Mouse (Mus musculus): ENCODE measurements at regions not wholly inside any gene's neighbourhood (a gene's known extent, or its start where the extent isn't known, plus 50 kb on each side); places are given as distances from the start of the nearest gene placed in this dataset.

DNA sequence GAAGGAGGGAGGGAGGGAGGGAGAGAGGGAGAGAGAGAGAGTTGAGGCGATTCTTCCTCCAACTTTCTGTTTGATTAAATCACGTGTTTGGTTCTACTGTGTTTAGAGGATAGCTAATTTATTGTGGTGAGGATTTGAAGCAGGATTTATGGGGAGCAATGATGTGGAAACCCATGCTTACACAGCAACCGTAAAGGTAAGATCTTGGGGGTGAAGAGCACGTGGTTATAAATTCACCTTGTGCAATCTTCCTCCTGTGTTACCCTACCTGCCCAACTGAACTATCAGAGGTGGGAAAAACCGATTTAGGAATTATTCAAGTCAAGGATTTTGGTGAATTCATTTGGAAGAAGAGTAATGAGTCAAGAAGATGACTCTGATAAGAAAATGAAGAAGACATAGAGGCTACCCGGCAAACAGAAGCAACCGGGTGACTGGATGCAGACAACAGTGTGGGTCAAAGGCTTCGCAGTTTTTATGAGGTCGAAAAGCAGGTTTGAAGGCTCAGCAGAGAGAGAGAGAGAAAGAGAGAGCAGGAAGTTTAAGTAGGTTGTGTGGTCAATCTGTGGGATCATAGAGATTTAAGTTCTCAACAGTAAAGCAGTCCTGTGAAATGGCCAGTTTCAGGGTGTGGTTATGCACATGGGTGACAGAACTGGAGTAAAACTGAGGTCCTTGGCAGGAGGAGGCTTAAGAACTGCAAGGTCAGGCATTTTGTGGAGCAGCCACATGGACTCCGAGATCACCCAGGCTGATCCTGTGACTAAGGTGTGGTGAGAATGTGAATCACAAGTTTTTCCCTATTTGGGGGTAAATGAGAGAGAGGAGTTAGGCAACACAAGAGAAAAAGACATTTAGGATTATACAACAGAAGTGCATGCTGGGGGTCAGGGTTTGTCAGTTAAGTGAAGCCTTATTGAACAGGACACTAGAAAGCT lies 178.6 kb downstream of the Phlda1 start:
- no peak for DNase-seq (ENCODE audit: low read depth, low spot score)
- H3K27me3 ChIP-seq (ENCODE audit: control insufficient read depth, insufficient read depth, low read length, poor library complexity, severe bottlenecking), result no peaks in the 10 kb centered on the region

DNA sequence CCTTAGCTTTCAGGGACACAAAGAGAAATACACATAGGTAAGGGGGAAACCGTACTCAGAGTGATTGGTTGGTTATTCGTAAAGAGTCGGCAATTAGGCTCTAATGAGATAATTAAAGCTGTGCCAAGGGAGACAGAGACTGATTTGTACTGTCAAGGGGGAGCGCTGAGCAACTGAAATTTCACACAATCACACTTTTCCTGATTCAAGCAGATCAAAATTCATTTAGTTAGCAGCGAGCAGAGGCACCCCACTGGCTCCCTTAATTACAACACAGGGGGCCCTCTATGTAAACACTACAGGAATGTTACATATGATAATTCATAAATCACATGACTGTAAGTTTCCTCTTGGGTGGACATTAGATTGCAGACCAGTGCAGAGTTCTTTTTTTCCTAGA lies 180.5 kb downstream of the Phlda1 start:
- DNase-seq (ENCODE audit: low read depth, low spot score), result no peak
- Histone ChIP-seq H3K27me3 (ENCODE audit: control insufficient read depth, insufficient read depth, low read length, poor library complexity, severe bottlenecking) (no peaks in the 10 kb centered on the region), H3K36me3 (ENCODE audit: control insufficient read depth, insufficient read depth, low read length, poor library complexity, severe bottlenecking) (no peaks in the 10 kb centered on the region)

More for the DNA sequence above, 178.6 kb downstream of the Phlda1 start:
- H3K36me3 ChIP-seq (ENCODE audit: control insufficient read depth, insufficient read depth, low read length, poor library complexity, severe bottlenecking), result no peaks in the 10 kb centered on the region

DNA sequence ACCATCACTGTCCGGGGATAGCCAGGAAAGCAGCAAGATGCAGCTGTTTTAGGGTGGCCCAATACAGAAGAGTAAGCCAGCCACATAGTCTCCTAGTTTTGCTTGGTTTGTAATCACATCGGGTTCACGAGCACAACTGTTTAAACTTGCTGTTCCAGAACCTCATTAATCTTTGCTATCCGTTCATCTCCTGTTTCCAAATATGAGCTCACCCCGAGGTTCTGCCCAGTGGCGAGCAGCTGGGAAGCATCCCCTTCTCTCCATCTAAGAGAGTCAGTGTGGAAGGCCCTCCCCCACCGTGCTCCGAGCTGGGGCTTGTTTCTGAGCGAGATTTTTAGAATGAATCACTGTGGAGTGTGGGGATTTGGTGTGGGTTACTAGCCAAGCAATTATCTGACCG lies 183.5 kb downstream of the Phlda1 start:
- no peak for DNase-seq (ENCODE audit: low read depth, low spot score)
- H3K27me3 ChIP-seq (ENCODE audit: control insufficient read depth, insufficient read depth, low read length, poor library complexity, severe bottlenecking), result no peaks in the 10 kb centered on the region
- no peaks in the 10 kb centered on the region for H3K36me3 ChIP-seq (ENCODE audit: control insufficient read depth, insufficient read depth, low read length, poor library complexity, severe bottlenecking)

DNA sequence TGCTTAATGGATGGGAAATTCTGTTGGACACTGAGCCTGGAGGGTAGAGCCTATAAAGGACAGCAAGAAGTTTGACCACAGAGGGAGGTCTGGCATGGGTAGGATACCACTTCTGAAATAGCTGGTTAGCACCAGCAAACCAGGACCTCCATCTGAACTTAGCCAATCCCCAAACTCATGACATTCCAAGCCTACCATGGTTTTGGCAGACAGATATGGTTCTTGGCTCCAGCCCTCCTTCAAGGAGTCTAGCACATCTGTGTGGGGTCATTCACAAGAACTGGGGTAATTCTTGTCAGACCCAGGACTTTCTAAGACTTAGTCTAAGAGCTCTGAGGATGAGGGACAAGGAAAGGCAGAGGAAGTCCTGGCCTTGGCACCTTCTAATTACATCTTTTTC lies 187.7 kb downstream of the Phlda1 start:
- H3K36me3 ChIP-seq (ENCODE audit: control insufficient read depth, insufficient read depth, low read length, poor library complexity, severe bottlenecking), result no peaks in the 10 kb centered on the region
- DNase-seq (ENCODE audit: low read depth, low spot score), result no peak
- H3K27me3 ChIP-seq (ENCODE audit: control insufficient read depth, insufficient read depth, low read length, poor library complexity, severe bottlenecking), result no peaks in the 10 kb centered on the region

DNA sequence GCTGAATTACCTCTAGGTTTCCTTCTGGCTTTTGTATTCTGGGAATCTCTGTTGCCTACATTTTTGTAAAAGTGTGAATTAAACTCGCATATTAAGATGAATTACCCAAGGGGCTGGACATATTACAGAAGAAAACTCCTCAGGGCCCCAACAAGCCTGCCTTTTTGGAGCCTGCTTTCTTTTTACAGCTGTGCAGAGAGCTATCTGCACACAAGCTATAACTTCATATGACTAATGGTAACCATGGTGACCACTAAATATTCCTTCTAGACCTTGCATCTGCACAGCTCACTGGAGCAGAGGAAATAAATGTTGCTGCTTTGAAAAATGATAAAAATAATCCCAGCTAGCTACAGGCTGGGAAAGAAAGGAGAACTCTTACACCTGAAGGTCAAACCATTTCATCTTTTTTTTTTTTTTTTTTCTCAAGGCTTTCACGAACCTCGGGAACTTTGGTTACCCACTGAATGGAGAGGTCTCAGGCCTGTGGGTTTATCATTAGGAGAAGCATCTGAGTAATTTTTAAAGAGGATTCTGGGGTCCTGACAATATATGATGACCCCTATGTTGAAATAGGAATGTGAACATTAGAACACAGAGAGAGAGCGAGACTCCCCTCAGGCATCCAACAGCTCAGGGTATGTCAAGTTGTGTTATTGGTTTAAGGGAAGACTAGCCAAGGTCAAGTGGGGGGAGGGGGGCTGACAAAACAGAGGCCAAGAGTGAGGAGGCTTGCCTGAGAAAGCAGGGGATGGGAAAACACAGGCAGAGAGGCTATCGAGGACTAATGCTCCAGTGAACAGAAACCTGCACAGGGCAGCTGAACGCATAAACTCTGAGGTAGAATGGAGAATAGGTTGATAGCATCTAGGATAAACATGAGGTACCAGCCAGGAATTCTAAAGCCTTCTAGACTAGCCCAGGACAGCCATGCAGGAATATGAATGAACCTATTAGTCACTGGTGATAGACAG lies 188.4 kb downstream of the Phlda1 start:
- Histone ChIP-seq H3K27me3 (ENCODE audit: control insufficient read depth, insufficient read depth, low read length, poor library complexity, severe bottlenecking) (no peaks in the 10 kb centered on the region), H3K36me3 (ENCODE audit: control insufficient read depth, insufficient read depth, low read length, poor library complexity, severe bottlenecking) (no peaks in the 10 kb centered on the region)
- no peak for DNase-seq (ENCODE audit: low read depth, low spot score)

DNA sequence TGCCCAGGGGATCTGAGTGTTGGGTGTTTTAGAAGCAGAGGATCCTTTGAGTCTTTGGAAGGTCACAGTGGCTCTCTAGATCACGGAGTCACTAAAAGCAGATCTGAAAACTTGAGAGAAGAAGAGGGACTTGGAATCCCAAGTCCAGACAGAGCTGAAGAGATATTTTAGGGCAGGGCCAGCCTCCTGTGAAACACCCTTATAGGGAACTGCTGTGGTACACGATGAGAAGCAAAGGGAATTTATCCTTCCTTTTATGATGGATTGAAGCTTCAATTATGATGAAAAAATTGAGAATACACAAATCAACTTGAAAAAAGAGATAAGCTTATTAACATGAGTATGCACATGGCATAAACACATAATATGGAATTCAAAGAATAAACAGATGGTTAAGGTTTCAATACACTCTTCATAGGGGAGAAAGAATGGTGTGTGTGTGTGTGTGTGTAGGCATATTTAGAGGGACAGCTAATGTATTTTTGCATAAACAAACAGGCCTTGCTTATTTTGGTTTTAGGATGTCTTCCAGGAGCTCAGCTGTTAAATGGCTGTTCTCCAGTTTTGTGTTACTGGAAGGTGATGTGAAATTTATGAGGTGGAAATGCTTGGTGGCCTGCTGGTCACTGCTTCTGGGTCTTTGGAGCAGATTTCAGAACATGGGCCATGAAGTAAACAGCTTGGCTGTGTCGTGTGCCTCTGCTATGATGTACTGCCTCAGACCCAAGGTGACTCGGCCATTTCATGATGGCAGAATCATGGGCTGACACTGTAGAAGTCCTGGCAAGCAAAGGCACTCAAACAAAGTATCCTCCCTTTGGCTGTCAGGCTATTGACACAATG lies 190.1 kb downstream of the Phlda1 start:
- DNase-seq (ENCODE audit: low read depth, low spot score), result no peak
- no peaks in the 10 kb centered on the region for H3K27me3 ChIP-seq (ENCODE audit: control insufficient read depth, insufficient read depth, low read length, poor library complexity, severe bottlenecking)

DNA sequence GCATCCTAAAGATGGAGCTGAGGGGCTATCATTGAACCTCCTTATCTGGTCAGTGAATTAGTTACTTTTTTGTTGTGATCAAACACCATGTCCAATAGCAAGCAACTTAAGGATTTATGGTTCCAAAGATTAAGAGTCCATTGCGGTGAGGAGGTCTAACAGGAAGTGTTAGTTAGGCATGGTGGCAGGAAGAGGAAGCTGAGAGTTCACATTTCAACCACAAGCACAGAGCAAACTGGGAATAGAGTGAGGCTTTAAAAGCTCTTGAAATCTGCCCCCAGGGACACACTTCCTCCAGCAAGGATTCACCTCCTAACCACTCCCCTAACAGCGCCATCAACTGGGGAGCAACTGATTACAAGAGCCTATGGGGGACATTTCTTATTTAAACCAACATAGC lies 190.9 kb downstream of the Phlda1 start:
- Histone ChIP-seq H3K36me3 (ENCODE audit: control insufficient read depth, insufficient read depth, low read length, poor library complexity, severe bottlenecking) (no peaks in the 10 kb centered on the region), H3K27me3 (ENCODE audit: control insufficient read depth, insufficient read depth, low read length, poor library complexity, severe bottlenecking) (no peaks in the 10 kb centered on the region)
- DNase-seq (ENCODE audit: low read depth, low spot score), result no peak

More for the DNA sequence above, 190.1 kb downstream of the Phlda1 start:
- no peaks in the 10 kb centered on the region for H3K36me3 ChIP-seq (ENCODE audit: control insufficient read depth, insufficient read depth, low read length, poor library complexity, severe bottlenecking)

DNA sequence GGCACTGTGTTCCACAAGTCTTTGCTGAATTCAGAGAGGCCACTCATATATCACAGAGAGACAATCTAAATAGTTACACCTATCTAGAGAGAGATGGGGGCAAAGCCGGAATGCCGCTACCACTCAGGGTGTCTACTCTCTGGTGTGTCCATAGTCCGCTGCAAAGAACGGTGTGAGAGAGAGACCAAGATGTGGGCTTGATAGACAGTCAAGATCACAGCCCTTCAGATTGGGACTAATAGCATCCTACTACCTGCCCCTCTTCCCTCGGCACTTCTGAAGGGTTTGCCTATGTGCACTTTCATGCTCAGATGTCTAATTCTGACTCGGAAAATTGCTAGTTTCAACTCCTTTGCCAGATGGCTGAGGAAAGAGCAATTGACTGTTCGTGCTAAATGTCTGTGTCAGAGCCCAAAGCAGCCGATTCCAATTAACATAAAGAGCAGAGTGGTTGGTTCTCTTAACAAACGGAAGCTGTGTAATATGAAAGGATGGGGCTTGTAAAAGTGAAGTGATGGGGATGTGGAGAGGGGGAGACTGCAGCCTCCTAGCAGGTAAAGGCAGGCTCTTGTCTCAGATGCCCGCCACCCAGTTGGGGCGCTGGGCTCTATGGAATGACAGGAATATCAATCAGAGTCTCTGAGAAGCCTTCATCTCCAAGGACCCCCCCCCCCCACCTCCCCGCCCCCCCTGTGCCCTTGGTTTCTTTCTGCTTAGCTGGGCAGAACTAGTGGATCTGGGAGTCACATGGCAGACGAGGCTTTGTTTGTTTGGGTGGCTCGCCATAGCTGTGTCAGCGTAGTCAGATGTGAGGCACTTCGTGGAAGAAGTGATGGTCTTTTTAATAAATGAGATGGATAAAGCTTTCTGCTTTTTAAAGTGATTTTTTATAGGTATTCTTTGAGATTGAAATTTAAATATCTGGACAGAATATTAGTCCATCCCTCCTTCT lies 193.7 kb downstream of the Phlda1 start:
- H3K36me3 ChIP-seq (ENCODE audit: control insufficient read depth, insufficient read depth, low read length, poor library complexity, severe bottlenecking), result no peaks in the 10 kb centered on the region
- no peak for DNase-seq (ENCODE audit: low read depth, low spot score)

DNA sequence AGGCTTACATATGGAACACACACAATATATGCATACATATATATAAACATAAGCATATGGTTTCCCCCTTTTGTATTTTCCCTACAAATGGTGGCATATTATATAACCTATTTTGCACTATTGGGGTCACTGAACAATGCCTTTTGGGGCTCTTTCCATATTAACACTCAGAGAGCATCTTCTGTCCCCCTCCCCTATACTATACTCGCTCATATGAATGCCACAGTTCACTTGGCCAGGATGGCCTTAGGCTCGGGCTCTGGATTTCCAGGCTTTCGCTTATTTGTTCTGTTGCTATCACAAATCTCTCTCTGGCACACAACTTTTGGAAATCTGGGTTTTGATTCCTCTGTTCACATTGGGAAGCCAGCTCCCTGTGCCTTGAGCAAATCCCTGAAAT lies 194.5 kb downstream of the Phlda1 start:
- no peaks in the 10 kb centered on the region for H3K36me3 ChIP-seq (ENCODE audit: control insufficient read depth, insufficient read depth, low read length, poor library complexity, severe bottlenecking)
- DNase-seq (ENCODE audit: low read depth, low spot score), result no peak
- H3K27me3 ChIP-seq (ENCODE audit: control insufficient read depth, insufficient read depth, low read length, poor library complexity, severe bottlenecking), result no peaks in the 10 kb centered on the region

More for the DNA sequence above, 193.7 kb downstream of the Phlda1 start:
- no peaks in the 10 kb centered on the region for H3K27me3 ChIP-seq (ENCODE audit: control insufficient read depth, insufficient read depth, low read length, poor library complexity, severe bottlenecking)

DNA sequence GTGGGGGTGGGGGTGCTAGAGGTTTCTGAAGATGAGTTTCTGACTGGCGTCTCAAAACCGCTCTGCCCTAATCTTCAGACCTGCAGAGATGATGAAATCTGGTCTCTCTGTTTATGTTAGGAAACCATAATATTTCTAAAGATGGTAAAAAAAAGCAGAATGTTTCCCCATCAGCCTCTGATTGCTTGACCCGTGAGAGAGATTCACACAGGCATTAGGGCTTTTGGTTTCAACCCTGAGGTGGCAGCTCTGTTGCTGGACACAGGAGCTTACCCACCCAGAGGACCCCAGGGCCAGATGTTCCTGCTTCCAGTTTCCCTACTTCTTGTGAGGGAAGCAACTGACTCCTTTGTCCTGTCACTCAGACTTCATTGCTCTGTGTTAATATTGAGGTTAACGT lies 195.1 kb downstream of the Phlda1 start:
- H3K36me3 ChIP-seq (ENCODE audit: control insufficient read depth, insufficient read depth, low read length, poor library complexity, severe bottlenecking), result no peaks in the 10 kb centered on the region
- no peak for DNase-seq (ENCODE audit: low read depth, low spot score)
- H3K27me3 ChIP-seq (ENCODE audit: control insufficient read depth, insufficient read depth, low read length, poor library complexity, severe bottlenecking), result no peaks in the 10 kb centered on the region

DNA sequence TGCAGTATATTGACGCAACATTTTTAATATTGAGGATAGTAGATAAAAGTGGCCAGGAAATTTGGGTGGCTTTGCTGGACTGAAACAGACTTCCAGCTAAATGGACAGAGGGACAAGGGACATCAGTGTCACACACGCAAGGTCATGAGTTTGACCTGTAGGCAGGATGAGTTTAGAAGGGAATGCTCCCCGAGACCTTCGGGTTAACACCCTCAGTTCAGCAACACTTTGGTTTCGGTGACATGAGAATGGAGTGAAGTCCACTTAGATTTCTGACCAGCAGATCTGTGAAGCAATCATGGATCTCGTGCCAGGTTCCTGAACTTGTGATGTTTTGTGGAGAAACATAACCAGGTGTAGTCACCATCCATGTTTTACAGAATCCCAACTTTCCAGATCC lies 196.3 kb downstream of the Phlda1 start:
- H3K36me3 ChIP-seq (ENCODE audit: control insufficient read depth, insufficient read depth, low read length, poor library complexity, severe bottlenecking), result no peaks in the 10 kb centered on the region
- DNase-seq (ENCODE audit: low read depth, low spot score), result no peak
- H3K27me3 ChIP-seq (ENCODE audit: control insufficient read depth, insufficient read depth, low read length, poor library complexity, severe bottlenecking), result no peaks in the 10 kb centered on the region

DNA sequence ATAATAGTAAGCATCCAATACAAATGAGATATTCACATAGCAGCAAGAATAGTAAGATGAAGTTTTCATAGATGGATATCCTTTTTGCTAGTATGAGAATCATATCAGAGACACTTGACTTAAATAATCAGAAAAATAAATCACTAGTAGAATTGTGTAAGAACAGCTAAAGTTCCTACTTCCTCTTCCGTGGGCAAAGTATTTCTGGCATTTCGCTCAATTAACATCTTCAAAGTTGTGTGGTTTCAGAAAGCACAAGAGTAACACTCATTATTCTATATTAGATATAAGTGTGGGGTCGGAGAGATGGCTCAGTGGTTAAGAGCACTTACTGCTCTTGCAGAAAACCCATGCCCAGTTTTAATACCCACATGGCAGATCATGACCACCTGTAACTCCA lies 197.4 kb downstream of the Phlda1 start:
- Histone ChIP-seq H3K36me3 (ENCODE audit: control insufficient read depth, insufficient read depth, low read length, poor library complexity, severe bottlenecking) (no peaks in the 10 kb centered on the region), H3K27me3 (ENCODE audit: control insufficient read depth, insufficient read depth, low read length, poor library complexity, severe bottlenecking) (no peaks in the 10 kb centered on the region)
- no peak for DNase-seq (ENCODE audit: low read depth, low spot score)

DNA sequence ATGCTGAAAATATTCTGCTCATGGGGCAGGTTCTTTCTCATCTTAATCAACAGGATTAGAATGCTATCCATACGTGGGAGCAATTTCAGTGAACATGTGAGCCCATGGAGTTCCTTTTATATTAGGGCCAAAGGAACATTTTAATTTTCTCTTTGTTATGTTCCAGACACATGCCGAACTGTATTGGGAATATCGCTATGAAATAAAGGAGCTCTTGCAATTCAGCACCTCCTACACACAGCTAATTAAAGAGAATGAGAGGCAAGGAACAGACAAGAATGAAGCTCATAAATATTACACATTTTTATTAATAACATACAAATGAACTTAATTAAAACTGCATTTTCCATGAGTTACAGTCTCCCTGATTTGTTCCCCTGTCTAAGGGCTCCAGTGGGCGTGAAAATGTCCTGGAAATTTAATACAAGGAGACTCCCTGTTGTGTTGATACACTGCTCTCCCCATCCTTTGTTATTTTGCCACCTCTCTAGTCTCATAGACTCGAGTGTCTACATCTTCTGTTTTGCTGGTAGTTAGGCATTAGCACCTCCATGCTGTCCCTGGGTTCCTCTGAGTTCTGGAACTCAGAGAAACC lies 205.5 kb downstream of the Phlda1 start:
- H3K36me3 ChIP-seq (ENCODE audit: control insufficient read depth, insufficient read depth, low read length, poor library complexity, severe bottlenecking), result no peaks in the 10 kb centered on the region
- DNase-seq (ENCODE audit: low read depth, low spot score), result no peak
- no peaks in the 10 kb centered on the region for H3K27me3 ChIP-seq (ENCODE audit: control insufficient read depth, insufficient read depth, low read length, poor library complexity, severe bottlenecking)

Measured in splenic B cell, adult 2 months (primary cell).